Mouse (Mus musculus) erythroblast, embryonic 14.5 days (primary cell): ENCODE measurements around the gene Spred1.

Experiments
- GATA1 ChIP-seq: IDR thresholded peaks from 2 replicates; pipeline ENCODE4 v1.6.1; 2012; ENCODE audit warnings: low read length, inconsistent platforms, mixed read lengths
- TAL1 ChIP-seq: IDR thresholded peaks from 3 replicates; pipeline ENCODE4 v1.6.1; 2012; ENCODE audit warnings: low read length, inconsistent platforms, mixed read lengths

DNA sequence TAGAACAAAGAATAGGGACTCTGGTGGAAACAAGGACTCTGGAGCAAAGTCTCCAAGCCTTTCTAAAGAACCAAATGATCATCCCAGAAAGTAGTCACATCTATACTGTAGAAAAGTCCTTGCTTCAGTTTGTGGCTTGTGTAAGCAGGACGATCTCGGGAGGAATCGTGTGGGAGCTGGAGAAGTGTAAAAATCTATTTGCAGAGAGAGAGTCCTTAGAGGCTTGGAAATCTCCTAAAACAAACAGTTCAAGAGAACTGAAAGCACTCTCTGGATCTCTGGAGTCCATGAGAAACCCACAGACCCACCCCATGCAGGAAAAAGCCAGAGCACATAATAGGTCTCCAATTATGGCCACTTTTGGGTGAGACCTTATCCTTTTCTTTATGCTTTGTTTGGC is 31.1 kb upstream of the Spred1 start:
- TF ChIP-seq GATA1, result no peak
- no peak for TF ChIP-seq TAL1
